Mouse (Mus musculus): Measurements from ENCODE around the gene Plbd1. TPM values are rescaled to one million over a fixed set of nuclear protein-coding genes. Genes with fewer than 3 reads are reported as not detected.

The Plbd1 gene
- polyA plus RNA-seq (2014; fragmentation: Nextera tagmentation; extraction: Ambion mirVana) = 0.84 and 1.4 TPM in 2 replicates

DNA sequence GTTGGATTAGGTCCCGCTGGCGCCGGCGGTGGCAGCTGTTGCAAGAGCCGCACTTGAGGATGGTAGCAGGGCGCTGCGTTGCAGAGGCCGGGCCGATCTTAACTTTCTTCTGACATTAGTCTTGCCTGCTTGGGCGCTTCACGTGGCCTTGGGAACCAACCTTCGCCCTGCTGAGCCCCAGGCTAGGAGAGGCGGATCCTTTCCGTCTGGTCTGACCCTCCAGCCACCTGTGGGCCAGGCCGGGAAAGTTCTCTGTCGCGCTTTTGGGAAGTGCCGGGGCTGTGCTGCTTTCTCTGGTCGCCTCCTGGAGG lies at the start of gene Plbd1:
Gene Plbd1 (minus strand): TSS at position 223 of the 311 bp plus-strand sequence.
- Histone ChIP-seq H3K9me3 (ENCODE audit: control insufficient read depth, low read length) (no peaks in the 10 kb centered on the region), H3K9ac (ENCODE audit: low read length) (peak within 1 kb of the TSS; percentile 56), H3K27me3 (ENCODE audit: control insufficient read depth, insufficient read depth, low read length) (peaks cover 18% of the 10 kb centered on the region), H3K36me3 (ENCODE audit: control insufficient read depth, insufficient read depth, low read length) (no peaks in the 10 kb centered on the region), H3K4me2 (peak within 1 kb of the TSS; percentile 71), H3K4me1 (ENCODE audit: control insufficient read depth, insufficient read depth, low read length) (peaks cover 7% of the 10 kb centered on the region; the same call in 1 of the 2 replicates), H3K27ac (ENCODE audit: low read depth, low read length) (no peak within 1 kb of the TSS), H3K4me3 (ENCODE audit: low read depth, low read length) (peak within 1 kb of the TSS; percentile 33)
- ATAC-seq (ENCODE audit: low FRiP score) (peak; percentile 58), DNase-seq (ENCODE audit: low spot score, missing footprints) (peak; percentile 92)
- under 1% methylated on average over 19 of the region's 19 CpGs for WGBS

DNA sequence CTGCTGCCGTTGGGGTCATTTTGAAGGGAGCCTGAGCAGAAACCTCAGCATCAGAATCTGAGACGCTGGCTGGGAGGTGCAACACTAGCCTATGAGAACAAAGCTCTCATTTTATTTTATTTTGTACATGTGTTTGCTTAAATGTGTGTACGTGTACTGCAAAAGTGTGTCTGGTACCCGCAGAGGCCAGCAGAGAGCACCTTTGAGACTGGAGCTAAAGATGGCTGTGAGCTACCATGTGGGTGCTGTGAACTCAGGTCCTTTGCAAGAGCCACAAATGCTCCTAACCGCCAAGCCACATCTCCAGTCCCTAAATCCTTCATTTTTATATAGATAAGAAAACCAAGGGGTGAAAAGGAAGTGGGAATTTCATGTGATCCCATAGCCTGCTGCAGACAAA lies 48.7 kb upstream of the Plbd1 start:
- DNase-seq (ENCODE audit: low spot score, missing footprints) (no peak), ATAC-seq (ENCODE audit: low FRiP score) (no peak)
- H3K4me2 ChIP-seq = no peak overlapping the region
- H3K4me3 ChIP-seq (ENCODE audit: low read depth, low read length) = no peak overlapping the region
- H3K4me1 ChIP-seq (ENCODE audit: control insufficient read depth, insufficient read depth, low read length) = no peaks in the 10 kb centered on the region
- no peak overlapping the region for H3K27ac ChIP-seq (ENCODE audit: low read depth, low read length)
- no peaks in the 10 kb centered on the region for H3K27me3 ChIP-seq (ENCODE audit: control insufficient read depth, insufficient read depth, low read length)
- H3K9me3 ChIP-seq (ENCODE audit: control insufficient read depth, low read length) = no peaks in the 10 kb centered on the region
- H3K9ac ChIP-seq (ENCODE audit: low read length) = no peak overlapping the region
- 87% methylated on average over 5 of the region's 5 CpGs for WGBS
- H3K36me3 ChIP-seq (ENCODE audit: control insufficient read depth, insufficient read depth, low read length) = no peaks in the 10 kb centered on the region; the same call in 1 of the 2 replicates

DNA sequence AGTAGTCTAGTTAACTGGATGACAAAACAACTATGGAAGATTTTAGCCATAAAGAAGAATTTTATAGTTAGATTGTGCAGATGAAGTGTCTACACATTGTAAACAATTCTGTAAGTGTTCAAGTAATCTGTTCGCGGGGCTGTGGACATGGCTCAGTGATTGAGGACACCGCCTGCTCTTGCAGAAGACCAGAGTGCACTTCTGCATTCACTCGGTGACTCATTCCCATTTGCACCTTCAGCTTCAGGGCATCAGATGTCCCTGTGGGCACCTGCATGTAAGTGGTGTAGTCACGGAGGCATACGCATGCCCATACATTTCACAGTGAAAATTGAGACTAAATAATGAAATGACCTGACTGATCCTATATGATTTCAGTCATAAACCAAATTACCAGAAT lies 46.9 kb upstream of the Plbd1 start:
- no peaks in the 10 kb centered on the region; the same call in 1 of the 2 replicates for H3K36me3 ChIP-seq (ENCODE audit: control insufficient read depth, insufficient read depth, low read length)
- 92% methylated on average over 6 of the region's 6 CpGs for WGBS
- no peak overlapping the region for H3K4me2 ChIP-seq
- no peaks in the 10 kb centered on the region for H3K4me1 ChIP-seq (ENCODE audit: control insufficient read depth, insufficient read depth, low read length)
- ATAC-seq (ENCODE audit: low FRiP score) (no peak), DNase-seq (ENCODE audit: low spot score, missing footprints) (no peak)
- H3K27ac ChIP-seq (ENCODE audit: low read depth, low read length) = no peak overlapping the region
- H3K27me3 ChIP-seq (ENCODE audit: control insufficient read depth, insufficient read depth, low read length) = no peaks in the 10 kb centered on the region
- no peak overlapping the region for H3K9ac ChIP-seq (ENCODE audit: low read length)
- no peaks in the 10 kb centered on the region for H3K9me3 ChIP-seq (ENCODE audit: control insufficient read depth, low read length)
- no peak overlapping the region for H3K4me3 ChIP-seq (ENCODE audit: low read depth, low read length)

DNA sequence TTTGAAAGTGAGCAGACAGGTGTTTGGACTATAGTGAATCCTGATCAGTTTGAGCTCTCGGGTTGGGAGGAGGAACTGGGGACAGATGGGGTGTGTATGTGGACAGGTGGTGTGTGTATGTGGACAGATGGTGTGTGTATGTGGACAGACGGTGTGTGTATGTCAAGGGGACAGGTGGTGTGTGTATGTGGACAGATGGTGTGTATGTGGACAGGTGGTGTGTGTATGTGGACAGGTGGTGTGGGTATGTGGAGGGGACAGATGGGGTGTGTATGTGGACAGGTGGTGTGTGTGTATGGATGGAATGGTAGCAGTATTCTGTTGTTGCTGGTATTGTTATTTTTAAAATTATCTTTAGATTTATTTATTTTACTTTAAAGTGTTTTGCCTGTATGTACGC lies 40.1 kb upstream of the Plbd1 start:
- no peak overlapping the region for H3K27ac ChIP-seq (ENCODE audit: low read depth, low read length)
- no peak overlapping the region for H3K4me2 ChIP-seq
- DNase-seq (ENCODE audit: low spot score, missing footprints) = no peak
- no peaks in the 10 kb centered on the region for H3K9me3 ChIP-seq (ENCODE audit: control insufficient read depth, low read length)
- no peak overlapping the region for H3K9ac ChIP-seq (ENCODE audit: low read length)
- H3K36me3 ChIP-seq (ENCODE audit: control insufficient read depth, insufficient read depth, low read length) = no peaks in the 10 kb centered on the region; the same call in 1 of the 2 replicates
- no peak overlapping the region for H3K4me3 ChIP-seq (ENCODE audit: low read depth, low read length)
- WGBS = 89% methylated on average over 3 of the region's 3 CpGs
- no peak for ATAC-seq (ENCODE audit: low FRiP score)
- no peaks in the 10 kb centered on the region for H3K4me1 ChIP-seq (ENCODE audit: control insufficient read depth, insufficient read depth, low read length)
- no peaks in the 10 kb centered on the region for H3K27me3 ChIP-seq (ENCODE audit: control insufficient read depth, insufficient read depth, low read length)

DNA sequence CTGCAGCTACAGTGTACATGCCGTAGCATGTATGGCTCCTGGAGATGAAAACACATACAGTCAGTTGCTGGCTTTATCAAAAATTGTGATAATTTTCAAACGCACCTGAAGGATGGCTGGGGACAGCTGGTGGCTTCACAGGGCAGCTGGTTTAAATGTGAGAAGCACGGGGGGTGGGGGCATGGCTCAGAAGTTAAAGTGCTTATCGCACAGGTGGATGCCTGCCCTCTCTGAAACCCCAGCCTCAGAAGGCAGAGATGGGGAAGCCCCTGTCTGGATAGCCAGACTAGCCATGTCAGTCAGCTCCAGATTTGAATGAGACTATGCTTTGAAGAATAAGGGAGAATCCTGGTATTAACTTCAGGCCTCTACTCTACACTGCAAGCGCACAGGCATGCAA lies 39.5 kb upstream of the Plbd1 start:
- Histone ChIP-seq H3K36me3 (ENCODE audit: control insufficient read depth, insufficient read depth, low read length) (no peaks in the 10 kb centered on the region; the same call in 1 of the 2 replicates), H3K9me3 (ENCODE audit: control insufficient read depth, low read length) (no peaks in the 10 kb centered on the region)

DNA sequence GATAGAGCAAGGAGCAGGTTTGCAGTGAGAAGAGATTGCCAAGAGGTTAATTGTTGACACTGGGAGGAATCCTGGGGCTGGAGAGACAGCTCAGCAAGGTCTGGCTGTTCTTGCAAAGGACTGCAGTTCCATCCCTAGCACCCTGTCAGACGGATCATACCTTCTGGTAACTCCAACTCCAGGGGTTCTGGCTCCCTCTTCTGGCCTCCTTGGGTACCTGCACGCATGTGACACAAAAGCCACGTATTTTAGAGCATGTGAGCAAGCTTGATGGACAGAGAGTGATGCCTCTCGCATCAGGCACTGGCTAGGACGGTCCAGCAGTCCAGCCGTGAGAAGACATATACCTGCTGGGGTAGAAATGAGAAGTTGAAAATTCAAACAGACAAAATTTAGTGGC lies 29.6 kb upstream of the Plbd1 start:
- ATAC-seq (ENCODE audit: low FRiP score) = no peak
- Histone ChIP-seq H3K27ac (ENCODE audit: low read depth, low read length) (no peak overlapping the region), H3K4me2 (no peak overlapping the region), H3K4me1 (ENCODE audit: control insufficient read depth, insufficient read depth, low read length) (no peaks in the 10 kb centered on the region), H3K36me3 (ENCODE audit: control insufficient read depth, insufficient read depth, low read length) (no peaks in the 10 kb centered on the region), H3K9ac (ENCODE audit: low read length) (no peak overlapping the region), H3K4me3 (ENCODE audit: low read depth, low read length) (no peak overlapping the region), H3K27me3 (ENCODE audit: control insufficient read depth, insufficient read depth, low read length) (no peaks in the 10 kb centered on the region), H3K9me3 (ENCODE audit: control insufficient read depth, low read length) (no peaks in the 10 kb centered on the region; the same call in 1 of the 2 replicates)
- WGBS = 88% methylated on average over 6 of the region's 6 CpGs
- DNase-seq (ENCODE audit: low spot score, missing footprints) = peak; percentile 39

More for the DNA sequence above, 39.5 kb upstream of the Plbd1 start:
- no peak overlapping the region for H3K4me3 ChIP-seq (ENCODE audit: low read depth, low read length)
- H3K27ac ChIP-seq (ENCODE audit: low read depth, low read length) = no peak overlapping the region
- WGBS = 85% methylated on average over 5 of the region's 5 CpGs
- no peaks in the 10 kb centered on the region for H3K27me3 ChIP-seq (ENCODE audit: control insufficient read depth, insufficient read depth, low read length)
- DNase-seq (ENCODE audit: low spot score, missing footprints) (no peak), ATAC-seq (ENCODE audit: low FRiP score) (no peak)
- no peaks in the 10 kb centered on the region for H3K4me1 ChIP-seq (ENCODE audit: control insufficient read depth, insufficient read depth, low read length)
- H3K9ac ChIP-seq (ENCODE audit: low read length) = no peak overlapping the region
- H3K4me2 ChIP-seq = no peak overlapping the region

DNA sequence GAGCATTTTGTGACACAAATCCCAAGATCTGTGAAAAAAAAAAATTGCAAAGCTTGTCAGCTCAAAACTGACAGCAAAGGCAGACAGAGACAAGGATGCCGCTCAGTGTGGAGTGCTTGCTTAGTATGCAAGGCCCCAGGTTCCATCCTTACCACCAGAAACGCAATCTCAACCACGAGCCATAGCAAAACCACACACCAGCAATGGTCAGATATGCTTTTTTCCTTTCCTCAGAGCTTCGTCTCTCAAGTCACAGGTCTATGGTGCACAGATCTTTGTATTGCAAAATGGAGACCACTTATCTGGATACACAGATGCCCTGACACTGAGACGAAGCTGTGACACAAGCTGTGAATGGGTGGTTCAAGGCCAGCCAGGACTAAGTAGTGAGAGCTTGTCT lies 28.8 kb upstream of the Plbd1 start:
- DNase-seq (ENCODE audit: low spot score, missing footprints) (peak; percentile 74), ATAC-seq (ENCODE audit: low FRiP score) (no peak)
- H3K36me3 ChIP-seq (ENCODE audit: control insufficient read depth, insufficient read depth, low read length) = no peaks in the 10 kb centered on the region
- H3K9me3 ChIP-seq (ENCODE audit: control insufficient read depth, low read length) = no peaks in the 10 kb centered on the region; the same call in 1 of the 2 replicates
- H3K4me1 ChIP-seq (ENCODE audit: control insufficient read depth, insufficient read depth, low read length) = no peaks in the 10 kb centered on the region
- no peak overlapping the region for H3K4me2 ChIP-seq
- 82% methylated on average over 5 of the region's 5 CpGs for WGBS
- H3K27me3 ChIP-seq (ENCODE audit: control insufficient read depth, insufficient read depth, low read length) = no peaks in the 10 kb centered on the region
- H3K27ac ChIP-seq (ENCODE audit: low read depth, low read length) = no peak overlapping the region
- H3K4me3 ChIP-seq (ENCODE audit: low read depth, low read length) = no peak overlapping the region
- H3K9ac ChIP-seq (ENCODE audit: low read length) = no peak overlapping the region

DNA sequence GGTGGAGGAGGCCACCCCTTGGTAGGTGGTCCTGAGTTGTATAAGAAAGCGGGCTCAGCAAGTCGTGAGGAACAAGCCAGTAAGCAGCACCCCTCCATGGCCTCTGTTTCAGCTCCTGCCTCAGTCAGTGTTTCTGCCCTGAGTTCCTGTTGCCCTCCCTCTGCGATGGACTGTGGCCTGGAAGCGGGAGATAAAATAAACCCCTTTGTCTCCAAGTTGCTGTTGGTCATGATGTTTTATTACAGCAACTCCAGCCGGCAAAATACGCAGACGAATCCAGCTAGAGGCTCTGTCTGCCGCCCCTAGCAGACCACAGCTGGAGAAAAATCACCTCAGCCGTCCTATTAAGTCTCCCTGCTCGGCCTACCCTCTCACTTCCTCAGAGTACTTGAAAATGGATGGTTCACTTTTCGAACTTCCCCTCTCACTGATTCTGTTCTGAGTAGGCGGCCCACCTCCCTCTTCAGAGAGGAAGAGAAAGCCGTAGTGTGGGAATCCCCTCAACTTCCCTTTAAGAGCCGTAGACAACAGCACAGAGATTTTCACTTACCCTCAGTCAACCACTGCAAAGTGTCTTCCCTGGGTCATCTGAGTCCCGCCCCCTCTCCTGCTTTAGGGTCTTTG lies 28.2 kb upstream of the Plbd1 start:
- DNase-seq (ENCODE audit: low spot score, missing footprints) (peak; percentile 66), ATAC-seq (ENCODE audit: low FRiP score) (no peak)
- 79% methylated on average over 15 of the region's 15 CpGs for WGBS
- H3K4me2 ChIP-seq = no peak overlapping the region
- H3K9ac ChIP-seq (ENCODE audit: low read length) = no peak overlapping the region
- H3K4me3 ChIP-seq (ENCODE audit: low read depth, low read length) = no peak overlapping the region
- H3K27ac ChIP-seq (ENCODE audit: low read depth, low read length) = no peak overlapping the region
- no peaks in the 10 kb centered on the region for H3K4me1 ChIP-seq (ENCODE audit: control insufficient read depth, insufficient read depth, low read length)
- no peaks in the 10 kb centered on the region for H3K36me3 ChIP-seq (ENCODE audit: control insufficient read depth, insufficient read depth, low read length)
- no peaks in the 10 kb centered on the region for H3K27me3 ChIP-seq (ENCODE audit: control insufficient read depth, insufficient read depth, low read length)
- H3K9me3 ChIP-seq (ENCODE audit: control insufficient read depth, low read length) = no peaks in the 10 kb centered on the region; the same call in 1 of the 2 replicates

DNA sequence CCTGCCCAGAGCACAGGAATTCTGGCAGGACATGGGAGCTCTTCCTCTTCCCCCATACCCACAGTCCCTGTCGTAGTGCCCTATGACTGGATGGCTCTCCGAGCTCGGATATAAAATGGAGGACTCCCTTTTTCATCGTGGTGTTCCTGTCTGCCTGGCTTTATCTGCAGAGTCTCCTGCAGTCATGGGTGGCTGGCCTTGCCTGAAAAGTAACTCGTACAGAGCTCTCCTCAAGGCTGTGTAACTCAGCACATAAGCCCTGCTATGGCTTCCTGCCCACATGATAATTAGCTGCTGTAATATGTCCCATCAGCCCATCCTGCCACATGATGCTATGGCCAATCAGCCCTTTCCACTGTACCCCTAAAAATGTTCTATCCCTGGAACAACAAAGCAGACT lies 23.7 kb upstream of the Plbd1 start:
- H3K9ac ChIP-seq (ENCODE audit: low read length) = no peak overlapping the region
- no peaks in the 10 kb centered on the region for H3K4me1 ChIP-seq (ENCODE audit: control insufficient read depth, insufficient read depth, low read length)
- H3K9me3 ChIP-seq (ENCODE audit: control insufficient read depth, low read length) = no peaks in the 10 kb centered on the region
- H3K27ac ChIP-seq (ENCODE audit: low read depth, low read length) = no peak overlapping the region
- no peaks in the 10 kb centered on the region for H3K27me3 ChIP-seq (ENCODE audit: control insufficient read depth, insufficient read depth, low read length)
- H3K36me3 ChIP-seq (ENCODE audit: control insufficient read depth, insufficient read depth, low read length) = no peaks in the 10 kb centered on the region
- ATAC-seq (ENCODE audit: low FRiP score) = no peak
- H3K4me2 ChIP-seq = no peak overlapping the region
- no peak overlapping the region for H3K4me3 ChIP-seq (ENCODE audit: low read depth, low read length)
- WGBS = 82% methylated on average over 5 of the region's 5 CpGs
- peak; percentile 4 for DNase-seq (ENCODE audit: low spot score, missing footprints)
